Mouse (Mus musculus) liver (tissue): ENCODE measurements at regions not wholly inside any gene's neighbourhood (a gene's known extent, or its start where the extent isn't known, plus 50 kb on each side); places are given as distances from the start of the nearest gene placed in this dataset.

ENCODE experiments used
- DNase-seq: peaks from one replicate; pipeline ENCODE4 v3.0.0-alpha.2; 2020; ENCODE audit warnings: mixed read lengths

GRCm38 (mm10) chr7:68686396-68687139 is 62.5 kb downstream of the Arrdc4 start:
- DNase-seq: no peak

GRCm38 (mm10) chr7:68682929-68683643 is 66.0 kb downstream of the Arrdc4 start:
- DNase-seq: peak; percentile 10

- no peak for DNase-seq
These were observed 66.7 kb downstream of the Arrdc4 start for GRCm38 (mm10) chr7:68682318-68682728.

GRCm38 (mm10) chr7:68679770-68680169 is 69.3 kb downstream of the Arrdc4 start:
- no peak for DNase-seq

GRCm38 (mm10) chr7:68667790-68668732 is 81.0 kb downstream of the Arrdc4 start:
- DNase-seq: no peak

GRCm38 (mm10) chr7:68667215-68667614 is 81.8 kb downstream of the Arrdc4 start:
- DNase-seq: no peak

- DNase-seq: no peak
These were observed 92.7 kb downstream of the Arrdc4 start for GRCm38 (mm10) chr7:68656354-68656753.

GRCm38 (mm10) chr7:68653534-68653933 is 95.5 kb downstream of the Arrdc4 start:
- no peak for DNase-seq

GRCm38 (mm10) chr7:68651418-68651817 is 97.6 kb downstream of the Arrdc4 start:
- DNase-seq: no peak

- no peak for DNase-seq
These were observed 111.4 kb downstream of the Arrdc4 start for GRCm38 (mm10) chr7:68637556-68638215.

GRCm38 (mm10) chr7:68621080-68621479 is 128.0 kb downstream of the Arrdc4 start:
- DNase-seq: no peak

GRCm38 (mm10) chr7:68610499-68610898 is 138.5 kb downstream of the Arrdc4 start:
- no peak for DNase-seq

- DNase-seq: no peak
These were observed 141.9 kb downstream of the Arrdc4 start for GRCm38 (mm10) chr7:68607170-68607569.

- no peak for DNase-seq
These were observed 142.8 kb downstream of the Arrdc4 start for GRCm38 (mm10) chr7:68606278-68606677.

GRCm38 (mm10) chr7:68603711-68604110 is 145.3 kb downstream of the Arrdc4 start:
- DNase-seq: no peak

GRCm38 (mm10) chr7:68602003-68602402 is 147.0 kb downstream of the Arrdc4 start:
- no peak for DNase-seq

GRCm38 (mm10) chr7:68594017-68594386 is 155.0 kb downstream of the Arrdc4 start:
- DNase-seq: no peak

- no peak for DNase-seq
These were observed 155.6 kb downstream of the Arrdc4 start for GRCm38 (mm10) chr7:68593344-68594016.

GRCm38 (mm10) chr7:68582540-68583325 is 166.3 kb downstream of the Arrdc4 start:
- DNase-seq: no peak

- peak; percentile 44 for DNase-seq
These were observed 168.4 kb downstream of the Arrdc4 start for GRCm38 (mm10) chr7:68580650-68581049.

- DNase-seq: peak; percentile 78
These were observed 169.4 kb downstream of the Arrdc4 start for GRCm38 (mm10) chr7:68579666-68580065.
